Mouse (Mus musculus): ENCODE data around the gene Unc13a. TPM values are rescaled to one million over a fixed set of nuclear protein-coding genes. Genes with fewer than 3 reads are reported as not detected.
A peak's percentile ranks its signal among the peaks of the same experiment; 100 is the strongest.

Unc13a gene
- total RNA-seq, 2 experiments from 2014 or later = not detected

- no peak for DNase-seq (ENCODE audit: low spot score)
Observed at GRCm38 (mm10) chr8:71687616-71688015, 16.1 kb upstream of the Unc13a start.

GRCm38 (mm10) chr8:71686143-71686734, 14.7 kb upstream of the Unc13a start:
- DNase-seq (ENCODE audit: low spot score) = no peak

- DNase-seq (ENCODE audit: low spot score) = no peak
Observed at GRCm38 (mm10) chr8:71685573-71685972, 14.0 kb upstream of the Unc13a start.

- no peak for DNase-seq (ENCODE audit: low spot score)
Observed at GRCm38 (mm10) chr8:71684701-71685100, 13.1 kb upstream of the Unc13a start.

GRCm38 (mm10) chr8:71682832-71683231, 11.3 kb upstream of the Unc13a start:
- DNase-seq (ENCODE audit: low spot score) = no peak

- no peak for DNase-seq (ENCODE audit: low spot score)
Observed at GRCm38 (mm10) chr8:71681369-71681915, 9.9 kb upstream of the Unc13a start.

- DNase-seq (ENCODE audit: low spot score) = no peak
Observed at GRCm38 (mm10) chr8:71680471-71680870, 8.9 kb upstream of the Unc13a start.

- DNase-seq (ENCODE audit: low spot score) = no peak
Observed at GRCm38 (mm10) chr8:71679550-71680168, 8.1 kb upstream of the Unc13a start.

GRCm38 (mm10) chr8:71679116-71679515, 7.6 kb upstream of the Unc13a start:
- DNase-seq (ENCODE audit: low spot score) = no peak

GRCm38 (mm10) chr8:71678216-71678615, 6.7 kb upstream of the Unc13a start:
- no peak for DNase-seq (ENCODE audit: low spot score)

GRCm38 (mm10) chr8:71677555-71677954, 6.0 kb upstream of the Unc13a start:
- DNase-seq (ENCODE audit: low spot score) = no peak

- no peak for DNase-seq (ENCODE audit: low spot score)
Observed at GRCm38 (mm10) chr8:71676803-71677202, 5.2 kb upstream of the Unc13a start.

GRCm38 (mm10) chr8:71676020-71676741, 4.6 kb upstream of the Unc13a start, which contains the start of gene Jak3:
Gene Jak3, plus strand, starts transcription at chr8:71676296.
- DNase-seq (ENCODE audit: low spot score) = peak; percentile 29

- DNase-seq (ENCODE audit: low spot score) = no peak
Observed at GRCm38 (mm10) chr8:71675456-71676019, 4.0 kb upstream of the Unc13a start.

- DNase-seq (ENCODE audit: low spot score) = no peak
Observed at GRCm38 (mm10) chr8:71674071-71674470, 2.5 kb upstream of the Unc13a start.

- no peak for DNase-seq (ENCODE audit: low spot score)
Observed at GRCm38 (mm10) chr8:71672168-71672735, 695 bp upstream of the Unc13a start.

- DNase-seq (ENCODE audit: low spot score) = no peak
Observed at GRCm38 (mm10) chr8:71670621-71671548, 672 bp downstream of the Unc13a start.

GRCm38 (mm10) chr8:71670198-71670597, 1.4 kb downstream of the Unc13a start:
- DNase-seq (ENCODE audit: low spot score) = no peak

- DNase-seq (ENCODE audit: low spot score) = no peak
Observed at GRCm38 (mm10) chr8:71668220-71668975, 3.2 kb downstream of the Unc13a start.

- no peak for DNase-seq (ENCODE audit: low spot score)
Observed at GRCm38 (mm10) chr8:71667256-71667655, 4.3 kb downstream of the Unc13a start.
